Mouse (Mus musculus) gastrocnemius, postnatal 36 days (tissue): ENCODE results near the gene Klhdc8a. TPM values are rescaled to one million over a fixed set of nuclear protein-coding genes. Genes with fewer than 3 reads are reported as not detected.

Source experiments
- DNase-seq, 2 experiments: peaks; one replicate each; pipeline ENCODE4 v3.0.0; 2022
- intact Hi-C: fragments of 180-260 bp; cut with DNase I; formaldehyde crosslinking; loops from one replicate; pipeline ENCODE4 v1.15.1; 2025
- total RNA-seq, 2 experiments: library from RNA; stranded (reverse); gene quantifications; 2 replicates each; pipeline ENCODE4 v1.2.3; 2021

Klhdc8a gene
- total RNA-seq, 2 experiments from 2014 or later, result 0.07 to 0.10 TPM

DNA sequence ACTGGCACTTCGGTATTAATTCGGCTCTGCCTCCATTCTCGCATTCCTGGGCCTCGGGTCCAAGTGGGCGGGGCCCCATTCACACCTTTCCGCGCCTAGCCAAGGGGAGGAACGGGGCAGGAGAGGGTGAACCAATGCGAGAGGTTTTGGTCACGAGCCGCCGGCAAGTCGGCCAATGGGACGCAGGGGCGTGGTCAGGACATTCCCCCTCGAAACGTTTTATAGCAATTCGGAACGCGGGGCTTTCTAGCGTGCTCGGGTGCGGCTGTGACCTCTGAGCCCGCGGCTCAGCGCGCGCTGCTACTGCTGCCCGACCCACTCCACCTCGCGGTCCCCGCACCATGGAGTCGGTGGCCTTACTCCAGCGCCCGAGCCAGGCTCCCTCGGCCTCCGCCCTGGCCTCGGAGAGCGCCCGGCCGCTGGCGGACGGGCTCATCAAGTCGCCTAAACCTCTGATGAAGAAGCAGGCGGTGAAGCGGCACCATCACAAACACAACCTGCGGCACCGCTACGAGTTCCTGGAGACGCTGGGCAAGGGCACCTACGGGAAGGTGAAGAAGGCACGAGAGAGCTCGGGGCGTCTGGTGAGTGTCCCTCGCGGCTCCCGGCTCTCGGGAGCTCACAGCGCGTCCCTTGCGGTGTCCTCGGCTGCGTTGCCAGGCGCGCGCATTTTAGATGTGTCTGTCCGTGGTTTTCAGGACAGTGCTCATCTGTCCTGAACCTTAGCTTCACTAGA, 17.6 kb downstream of the Klhdc8a start, which contains the start of gene Nuak2:
TSS of gene Nuak2 (plus strand) at position 238 of the 736 bp plus-strand sequence.
- peak; percentile 73 to 85 for DNase-seq
- intact Hi-C loops, result no loop called here

GRCm38 (mm10) chr1:132316625-132316994, 18.2 kb downstream of the Klhdc8a start:
- intact Hi-C loops, result no loop called here
- no peak for DNase-seq

DNA sequence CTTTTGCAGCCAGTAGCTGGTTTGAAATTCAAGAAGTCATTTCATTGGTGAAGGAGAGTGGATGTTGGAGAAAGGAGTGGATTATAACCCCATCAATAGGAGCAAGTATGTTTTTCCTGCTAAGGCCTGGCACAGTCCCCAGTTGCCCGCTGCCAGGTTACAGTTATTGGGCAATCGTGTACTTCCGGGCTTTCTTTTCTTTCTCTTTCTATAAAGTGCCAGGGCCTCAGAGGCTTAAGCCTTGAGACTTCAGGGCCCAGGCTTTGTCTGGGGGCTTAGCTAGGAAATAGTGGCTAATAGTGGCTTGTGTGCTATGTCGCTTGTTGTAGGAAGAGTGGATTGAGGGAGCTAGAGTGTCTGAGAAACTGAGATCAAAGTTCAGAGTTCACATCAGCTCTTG, 19.0 kb downstream of the Klhdc8a start:
- no peak for DNase-seq
- intact Hi-C loops, result no loop called here

GRCm38 (mm10) chr1:132317894-132318863, 19.8 kb downstream of the Klhdc8a start:
- no peak for DNase-seq
- intact Hi-C loops, result no loop called here

GRCm38 (mm10) chr1:132319242-132319641, 20.8 kb downstream of the Klhdc8a start:
- DNase-seq, result peak in 1 of 2 experiments; percentile 39
- intact Hi-C loops, result no loop called here

GRCm38 (mm10) chr1:132321821-132322580, 23.6 kb downstream of the Klhdc8a start:
- intact Hi-C loops, result no loop called here
- DNase-seq, result no peak

- DNase-seq, result no peak
- intact Hi-C loops, result no loop called here
Observed at GRCm38 (mm10) chr1:132322711-132323542, 24.5 kb downstream of the Klhdc8a start.

DNA sequence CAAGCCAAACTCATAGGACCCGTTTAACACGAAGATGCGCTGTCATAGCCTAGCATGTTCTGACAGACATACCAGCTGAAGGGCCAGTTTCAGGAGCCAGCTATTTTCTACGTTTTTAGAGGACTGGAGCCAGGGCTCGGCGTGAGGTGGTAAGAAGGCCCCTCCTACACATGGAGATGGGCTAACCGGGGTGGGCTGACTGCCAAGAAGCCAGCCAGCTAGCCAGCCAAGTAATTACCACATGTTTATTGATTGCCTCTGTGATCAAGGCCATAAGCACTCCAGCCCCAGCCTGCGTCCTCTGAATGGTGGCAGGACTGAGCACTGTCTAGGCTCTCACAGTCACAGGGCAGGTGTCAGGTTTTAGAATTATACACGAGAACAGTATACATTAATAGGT, 28.4 kb downstream of the Klhdc8a start:
- no peak for DNase-seq
- intact Hi-C loops, result no loop called here

DNA sequence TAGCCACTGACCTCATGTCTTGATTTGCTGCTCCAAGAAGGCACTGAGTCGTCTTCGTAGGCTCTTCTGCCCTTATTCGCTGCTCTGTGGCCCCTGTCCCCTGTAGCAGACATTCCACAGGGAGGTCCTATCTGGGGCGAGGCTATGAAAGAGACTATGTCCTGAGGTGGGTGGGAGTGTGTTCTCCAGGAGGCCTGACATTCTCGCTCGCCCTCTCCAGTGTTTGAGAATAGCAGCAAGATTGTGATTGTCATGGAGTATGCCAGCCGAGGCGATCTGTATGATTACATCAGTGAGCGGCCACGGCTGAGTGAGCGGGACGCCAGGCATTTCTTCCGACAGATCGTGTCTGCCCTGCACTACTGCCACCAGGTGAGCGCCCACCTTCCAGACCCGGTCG, 29.1 kb downstream of the Klhdc8a start:
- intact Hi-C loops, result no loop called here
- DNase-seq, result no peak

DNA sequence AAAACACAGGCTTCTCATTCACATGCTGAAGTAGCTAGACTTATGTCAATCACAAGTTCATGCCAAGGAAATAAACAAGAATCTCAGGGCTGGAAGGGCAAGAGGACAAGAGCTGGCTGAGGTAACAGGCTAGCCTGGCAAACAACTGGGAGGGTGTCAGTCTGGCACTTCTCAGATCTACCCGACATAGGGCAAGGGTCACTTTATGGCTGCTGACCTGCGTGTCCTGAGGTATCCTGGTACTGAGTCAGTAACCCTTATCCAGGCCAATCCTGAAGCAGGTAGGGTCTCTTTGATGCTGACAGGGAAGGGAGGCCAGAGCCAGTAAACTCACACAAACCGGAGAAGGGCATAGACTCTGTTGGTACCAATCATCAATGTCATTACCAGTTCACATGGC, 30.1 kb downstream of the Klhdc8a start:
- intact Hi-C loops, result no loop called here
- DNase-seq, result no peak

DNA sequence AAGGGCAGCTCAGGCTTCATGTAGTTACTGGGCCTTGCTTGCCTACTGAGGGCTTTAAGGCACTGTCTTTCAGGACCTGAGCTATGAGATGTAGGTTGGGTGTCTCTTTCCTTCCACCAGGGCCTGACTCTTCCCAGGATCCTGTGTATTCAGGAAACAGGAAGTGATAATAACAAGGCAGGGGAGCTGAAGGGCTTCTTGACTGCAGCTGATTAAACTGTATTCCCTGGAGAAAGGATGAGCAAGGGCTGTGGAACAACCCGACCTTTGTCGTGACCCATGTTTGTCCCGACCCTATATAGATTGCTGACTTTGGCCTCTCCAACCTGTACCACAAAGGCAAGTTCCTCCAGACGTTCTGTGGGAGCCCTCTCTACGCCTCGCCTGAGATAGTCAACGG, 31.2 kb downstream of the Klhdc8a start:
- intact Hi-C loops, result no loop called here
- DNase-seq, result no peak

DNA sequence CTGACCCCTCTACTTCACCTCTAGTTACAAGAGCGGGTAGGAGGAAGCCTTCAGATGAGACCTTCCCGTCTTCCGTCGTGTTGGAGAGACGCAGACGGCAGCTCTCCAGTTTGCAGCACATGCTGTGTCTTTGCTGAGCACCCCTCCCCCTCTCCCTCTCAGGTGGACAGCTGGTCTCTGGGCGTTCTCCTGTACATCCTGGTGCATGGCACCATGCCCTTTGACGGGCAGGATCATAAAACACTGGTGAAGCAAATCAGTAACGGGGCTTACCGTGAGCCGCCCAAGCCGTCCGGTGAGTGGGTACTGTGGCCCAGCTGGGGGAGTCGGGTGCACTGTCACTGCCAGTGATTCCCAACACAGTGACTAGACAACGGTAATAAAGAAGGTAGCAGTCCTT, 32.0 kb downstream of the Klhdc8a start:
- intact Hi-C loops, result no loop called here
- DNase-seq, result no peak

DNA sequence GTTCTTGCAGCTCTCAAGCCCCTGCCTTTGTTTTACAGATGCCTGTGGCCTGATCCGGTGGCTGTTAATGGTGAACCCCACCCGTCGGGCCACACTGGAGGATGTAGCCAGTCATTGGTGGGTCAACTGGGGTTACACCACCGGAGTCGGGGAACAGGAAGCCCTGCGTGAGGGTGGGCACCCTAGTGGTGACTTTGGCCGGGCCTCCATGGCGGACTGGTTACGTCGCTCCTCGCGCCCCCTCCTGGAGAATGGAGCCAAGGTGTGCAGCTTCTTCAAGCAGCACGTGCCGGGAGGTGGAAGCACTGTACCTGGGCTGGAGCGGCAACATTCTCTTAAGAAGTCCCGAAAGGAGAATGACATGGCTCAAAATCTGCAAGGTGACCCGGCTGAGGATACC, 32.9 kb downstream of the Klhdc8a start:
- DNase-seq, result no peak
- intact Hi-C loops, result no loop called here

- DNase-seq, result no peak
- intact Hi-C loops, result no loop called here
Observed at GRCm38 (mm10) chr1:132333201-132333600, 34.8 kb downstream of the Klhdc8a start.

- DNase-seq, result peak; percentile 53 to 65
- intact Hi-C loops, result no loop called here
Observed at GRCm38 (mm10) chr1:132333675-132334141, 35.3 kb downstream of the Klhdc8a start.

- DNase-seq, result no peak
- intact Hi-C loops, result no loop called here
Observed at GRCm38 (mm10) chr1:132334178-132334801, 35.9 kb downstream of the Klhdc8a start.

GRCm38 (mm10) chr1:132335378-132335965, 37.0 kb downstream of the Klhdc8a start:
- intact Hi-C loops, result no loop called here
- peak; percentile 41 to 66 for DNase-seq

DNA sequence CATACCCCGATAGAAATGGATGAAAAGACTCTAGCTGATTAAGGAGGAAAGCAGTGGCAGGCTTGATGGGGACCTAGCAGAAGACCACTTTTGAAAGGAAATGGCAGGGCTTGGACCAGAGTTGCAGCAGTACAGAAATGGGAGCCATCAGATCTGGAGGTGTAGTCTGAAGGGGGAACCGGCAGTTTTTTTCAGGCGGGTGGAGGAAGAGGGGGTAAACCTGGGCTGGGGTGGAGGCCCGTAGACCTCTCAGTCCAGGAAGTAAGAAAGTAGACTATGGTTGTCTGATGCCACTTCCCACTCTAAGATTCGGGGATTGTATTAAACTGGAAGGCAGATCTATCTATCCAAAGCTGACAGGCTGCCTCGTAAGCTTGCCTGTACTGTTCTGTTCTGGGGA, 38.5 kb downstream of the Klhdc8a start:
- intact Hi-C loops, result no loop called here
- DNase-seq, result no peak
